Mouse (Mus musculus) lung, adult 2 months (tissue): ENCODE data around the gene Klhdc7b.

Experiments used
- CTCF ChIP-seq: fragments of 200-500 bp; IDR thresholded peaks from 2 replicates; pipeline ENCODE4 v1.5.1; 2011; ENCODE audit warnings: mild to moderate bottlenecking, low read length, control low read depth; ENCODE audit not compliant: insufficient read depth
- POLR2A ChIP-seq: fragments of 200-500 bp; IDR thresholded peaks from 2 replicates; pipeline ENCODE4 v1.6.1; 2011; ENCODE audit warnings: low read depth, mild to moderate bottlenecking, control low read depth, low read length, borderline replicate concordance; ENCODE audit errors: extremely low read depth

DNA sequence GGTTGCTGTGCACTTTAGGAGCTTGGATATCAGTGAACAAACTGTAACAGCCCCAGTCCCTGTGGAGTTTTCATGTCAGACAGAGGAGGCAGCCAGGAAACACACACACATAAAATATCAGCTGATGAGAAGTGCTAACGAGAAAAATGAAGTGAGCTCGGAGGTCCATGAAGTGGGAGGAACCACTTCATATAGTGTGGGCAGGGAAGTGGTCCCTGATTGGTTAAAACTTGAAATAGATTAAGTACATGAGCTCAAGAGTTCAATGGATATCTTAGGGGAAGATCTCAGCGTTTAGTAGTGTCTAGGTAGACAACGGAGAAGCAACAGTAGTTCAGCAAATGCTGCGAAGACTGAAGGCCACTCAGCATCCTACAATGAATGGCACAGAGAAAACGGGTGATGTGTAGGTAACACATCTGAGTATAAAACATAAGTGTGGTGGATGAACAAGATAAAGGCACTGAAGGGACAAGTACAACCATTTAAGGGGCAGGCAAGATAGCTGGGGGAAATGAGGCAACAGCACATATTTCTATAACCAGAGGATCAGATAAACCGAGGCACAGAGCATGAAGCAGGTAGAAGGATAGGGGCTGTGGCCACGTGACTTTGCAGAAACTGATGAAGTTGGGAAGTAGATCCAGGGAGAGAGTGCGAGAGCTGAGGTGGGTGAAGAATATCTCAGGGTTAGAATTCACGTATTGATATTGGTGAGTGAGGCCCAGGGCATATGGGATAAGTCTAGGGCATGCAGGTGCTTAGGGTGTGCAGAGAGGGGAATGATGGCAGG is 20.3 kb downstream of the Klhdc7b start:
- TF ChIP-seq CTCF, result no peak
- no peak for TF ChIP-seq POLR2A
